Mouse (Mus musculus) layer of hippocampus, adult 9-10 months (tissue): ENCODE results near the gene Psma7.

Experiments
- DNase-seq: peaks from one replicate; pipeline ENCODE4 v3.0.0; 2022; ENCODE audit warnings: low spot score

Psma7 gene

GRCm38 (mm10) chr2:180001635-180002034 lies 40.6 kb downstream of the Psma7 start:
- no peak for DNase-seq

- DNase-seq: no peak
These were observed 43.8 kb downstream of the Psma7 start for GRCm38 (mm10) chr2:179998431-179998830.

GRCm38 (mm10) chr2:179993071-179993470 lies 49.2 kb downstream of the Psma7 start:
- DNase-seq: no peak

GRCm38 (mm10) chr2:179989098-179989497 lies 53.1 kb downstream of the Psma7 start:
- DNase-seq: no peak

GRCm38 (mm10) chr2:179986437-179987022 lies 55.7 kb downstream of the Psma7 start:
- DNase-seq: no peak
